Mouse (Mus musculus) spleen, adult 2 months (tissue): ENCODE measurements around the gene Ganc. TPM values are rescaled to one million over a fixed set of nuclear protein-coding genes. Genes with fewer than 3 reads are reported as not detected.

Experiments
- DNase-seq, 2 experiments: peaks; one replicate each; pipeline versions ENCODE4 v3.0.0 to v3.0.0-alpha.2; 2012 to 2021; ENCODE audit warnings: low spot score in 2 of 2, low read depth in 1 of 2
- H3K27ac ChIP-seq: fragments of 200-500 bp; 2 replicates; pipeline ENCODE4 v1.5.1; 2012; ENCODE audit warnings: low read length, inconsistent platforms; ENCODE audit not compliant: insufficient read depth
- H3K27me3 ChIP-seq: fragments of 200-500 bp; 2 replicates; pipeline ENCODE4 v1.6.1; 2012; ENCODE audit warnings: mild to moderate bottlenecking, moderate library complexity, low read length, inconsistent platforms; ENCODE audit not compliant: control insufficient read depth, insufficient read depth
- H3K36me3 ChIP-seq: fragments of 200-500 bp; 2 replicates; pipeline ENCODE4 v1.6.1; 2012; ENCODE audit warnings: mild to moderate bottlenecking, low read length, inconsistent platforms; ENCODE audit not compliant: control insufficient read depth, insufficient read depth
- H3K4me1 ChIP-seq: fragments of 200-500 bp; 2 replicates; pipeline ENCODE4 v1.6.1; 2011; ENCODE audit warnings: inconsistent platforms; ENCODE audit not compliant: control insufficient read depth, insufficient read depth, insufficient read length
- H3K4me3 ChIP-seq: fragments of 200-500 bp; 2 replicates; pipeline ENCODE4 v1.5.1; 2011; ENCODE audit warnings: mild to moderate bottlenecking, inconsistent platforms; ENCODE audit not compliant: insufficient read depth, insufficient read length; ENCODE audit errors: extremely low read depth
- CTCF ChIP-seq: fragments of 200-500 bp; IDR thresholded peaks from 2 replicates; pipeline ENCODE4 v1.5.1; 2011; ENCODE audit warnings: mild to moderate bottlenecking, inconsistent platforms; ENCODE audit not compliant: insufficient read depth, insufficient read length, insufficient replicate concordance; ENCODE audit errors: extremely low read depth
- POLR2A ChIP-seq: fragments of 200-500 bp; IDR thresholded peaks from 2 replicates; pipeline ENCODE4 v1.6.1; 2011; ENCODE audit warnings: low read depth, low read length, inconsistent platforms
- WGBS: fragments of 180-500 bp; shearing (Covaris S2); methylation state at CpG from one replicate; pipeline ENCODE4 v1.1.7; 2018; 5-methylcytosine and 5-hydroxymethylcytosine counted together
- polyA plus RNA-seq: library from polyadenylated mRNA; depleted of rRNA; stranded (reverse); fragments of >200 nt; gene quantifications from 2 replicates; pipeline ENCODE4 v1.2.3, GENCODE M21; 2012; rRNA removed

Ganc gene
- 9.6 and 12.8 TPM in 2 replicates for polyA plus RNA-seq

- under 1% methylated on average over 17 of the region's 17 CpGs for WGBS
- TF ChIP-seq CTCF (no peak), POLR2A (no peak)
- Histone ChIP-seq H3K27me3 (no peaks in the 10 kb centered on the region), H3K27ac (peak within 1 kb of the TSS; percentile 96), H3K4me3 (peak within 1 kb of the TSS; percentile 91), H3K4me1 (peaks cover 2% of the 10 kb centered on the region; the same call in 1 of the 2 replicates), H3K36me3 (no peaks in the 10 kb centered on the region; the same call in 1 of the 2 replicates)
- no peak for DNase-seq
These were observed at the start of gene Ganc for GRCm38 (mm10) chr2:120403653-120403985. TSS of gene Ganc (plus strand) at chr2:120403896.

GRCm38 (mm10) chr2:120360425-120360824 lies 43.3 kb upstream of the Ganc start:
- Histone ChIP-seq H3K27ac (no peak overlapping the region), H3K4me1 (no peaks in the 10 kb centered on the region), H3K36me3 (peaks cover 29% of the 10 kb centered on the region), H3K4me3 (no peak overlapping the region), H3K27me3 (no peaks in the 10 kb centered on the region; the same call in 1 of the 2 replicates)
- 92% methylated on average over 1 of the region's 1 CpGs for WGBS
- DNase-seq = no peak
- TF ChIP-seq CTCF = no peak
- no peak for TF ChIP-seq POLR2A

GRCm38 (mm10) chr2:120366501-120366900 lies 37.2 kb upstream of the Ganc start:
- Histone ChIP-seq H3K27ac (no peak overlapping the region), H3K4me1 (no peaks in the 10 kb centered on the region), H3K4me3 (no peak overlapping the region), H3K27me3 (no peaks in the 10 kb centered on the region; the same call in 1 of the 2 replicates), H3K36me3 (peaks cover 48% of the 10 kb centered on the region)
- 92% methylated on average over 3 of the region's 3 CpGs for WGBS
- no peak for DNase-seq
- no peak for TF ChIP-seq CTCF
- no peak for TF ChIP-seq POLR2A

- Histone ChIP-seq H3K4me1 (no peaks in the 10 kb centered on the region), H3K4me3 (no peak overlapping the region), H3K36me3 (peaks cover 40% of the 10 kb centered on the region), H3K27ac (no peak overlapping the region), H3K27me3 (no peaks in the 10 kb centered on the region)
- WGBS = 96% methylated on average over 4 of the region's 4 CpGs
- TF ChIP-seq CTCF (no peak), POLR2A (no peak)
- no peak for DNase-seq
These were observed 36.1 kb upstream of the Ganc start for GRCm38 (mm10) chr2:120367416-120368207.

- peaks cover 36% of the 10 kb centered on the region for H3K36me3 ChIP-seq
- H3K27ac ChIP-seq = no peak overlapping the region
- no peaks in the 10 kb centered on the region for H3K4me1 ChIP-seq
- 90% methylated on average over 4 of the region's 4 CpGs for WGBS
- no peak overlapping the region for H3K4me3 ChIP-seq
- no peak for DNase-seq
- TF ChIP-seq CTCF (no peak), POLR2A (no peak)
- H3K27me3 ChIP-seq = no peaks in the 10 kb centered on the region
These were observed 29.8 kb upstream of the Ganc start for GRCm38 (mm10) chr2:120373858-120374257.

- Histone ChIP-seq H3K4me1 (no peaks in the 10 kb centered on the region), H3K36me3 (peaks cover 26% of the 10 kb centered on the region), H3K27me3 (no peaks in the 10 kb centered on the region), H3K4me3 (no peak overlapping the region), H3K27ac (no peak overlapping the region)
- DNase-seq = no peak
- TF ChIP-seq CTCF (no peak), POLR2A (no peak)
- 94% methylated on average over 1 of the region's 1 CpGs for WGBS
These were observed 17.4 kb upstream of the Ganc start for GRCm38 (mm10) chr2:120386264-120386663.

DNA sequence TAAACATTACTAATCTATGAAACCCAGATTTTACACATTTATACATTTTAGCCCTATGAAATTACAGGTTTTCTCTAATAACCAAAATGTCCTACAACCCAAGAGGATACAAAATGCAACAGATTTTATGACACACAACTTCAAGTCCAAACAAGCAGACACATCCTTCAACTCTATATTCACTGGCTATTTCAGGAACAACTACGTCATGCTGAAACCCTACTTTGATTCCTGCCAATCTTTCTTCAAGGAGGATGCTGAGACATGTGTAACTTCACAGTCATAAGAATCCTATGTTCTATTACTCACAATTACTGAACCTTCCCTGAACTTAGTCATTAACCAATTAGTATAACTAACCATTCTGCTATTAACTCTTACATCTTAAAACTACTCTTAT lies 16.4 kb upstream of the Ganc start:
- peaks cover 27% of the 10 kb centered on the region for H3K36me3 ChIP-seq
- 92% methylated on average over 1 of the region's 1 CpGs for WGBS

More for the DNA sequence above, 16.4 kb upstream of the Ganc start:
- Histone ChIP-seq H3K27me3 (no peaks in the 10 kb centered on the region), H3K27ac (no peak overlapping the region), H3K4me3 (no peak overlapping the region), H3K4me1 (no peaks in the 10 kb centered on the region)
- TF ChIP-seq CTCF = no peak
- no peak for TF ChIP-seq POLR2A
- no peak for DNase-seq
